Mouse (Mus musculus) frontal cortex, postnatal 25 days (tissue): Measurements from ENCODE around the gene Lrrc59.
"Not testable (repeated sequence)": the region's sequence is repeated elsewhere in the genome, so short reads cannot be mapped to it uniquely, and the experiment has no call there.

Experiments
- DNase-seq, 2 experiments: peaks; one replicate each; pipeline ENCODE4 v3.0.0; 2022; ENCODE audit warnings: low spot score in 2 of 2

Gene Lrrc59

DNA sequence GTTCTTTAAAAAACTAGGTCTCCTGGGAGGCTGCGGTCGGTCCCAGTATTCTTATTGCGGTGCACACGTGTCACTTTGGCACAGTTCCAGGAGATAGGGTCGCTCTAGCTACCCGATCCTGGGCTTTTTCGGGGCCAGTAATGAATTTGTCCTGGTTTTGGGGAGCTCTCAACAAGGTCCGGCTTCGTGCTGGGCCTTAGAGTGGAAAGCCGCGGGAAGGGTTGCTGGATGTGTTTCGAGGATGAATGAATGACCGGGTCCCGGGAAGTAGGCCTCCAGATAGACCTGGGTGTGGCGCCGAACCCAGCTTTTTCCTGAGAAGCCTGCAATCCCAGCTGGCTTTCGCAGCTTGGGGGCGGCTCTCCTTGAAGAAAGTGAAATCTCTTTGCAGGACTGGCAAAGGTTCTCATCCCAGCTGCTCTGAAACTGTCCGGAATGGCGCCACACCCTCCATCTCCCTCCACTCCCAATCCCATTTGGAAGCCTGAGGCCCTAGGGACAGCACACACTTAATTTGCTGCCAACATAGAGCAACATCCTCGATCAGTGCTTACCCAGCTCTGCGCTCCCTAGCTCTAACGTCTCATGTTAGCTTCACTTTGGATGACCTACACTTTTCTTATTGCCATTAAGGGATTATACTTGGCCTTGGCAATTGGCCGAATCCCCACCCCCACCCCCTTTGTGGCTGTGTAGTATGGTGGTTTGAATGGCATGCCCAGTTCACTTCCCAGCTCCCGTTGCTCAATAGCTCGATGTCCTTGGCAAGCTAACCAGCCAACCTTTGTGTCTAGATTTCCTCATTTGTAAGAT, 838 bp downstream of the Lrrc59 start:
- DNase-seq = peak in 1 of 2 experiments; percentile 23

DNA sequence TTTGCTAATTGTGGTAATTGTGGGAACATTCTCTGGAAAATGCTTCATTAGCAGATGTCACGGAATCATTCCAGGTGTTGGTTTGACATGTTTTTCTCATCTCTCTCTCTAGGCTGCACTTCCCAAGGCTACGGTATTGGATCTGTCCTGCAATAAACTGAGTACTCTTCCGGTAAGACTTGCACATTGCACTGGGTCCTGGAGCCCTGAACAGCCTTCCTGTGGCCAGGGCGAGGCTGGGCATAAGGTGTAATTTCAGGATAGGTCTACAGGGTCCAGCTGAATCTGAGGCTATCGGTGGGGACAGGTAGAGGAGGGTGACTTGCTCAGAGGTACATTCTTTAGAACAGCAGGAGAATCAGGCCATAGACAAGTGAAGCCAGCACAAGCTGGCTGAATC, 2.4 kb downstream of the Lrrc59 start:
- DNase-seq = no peak

DNA sequence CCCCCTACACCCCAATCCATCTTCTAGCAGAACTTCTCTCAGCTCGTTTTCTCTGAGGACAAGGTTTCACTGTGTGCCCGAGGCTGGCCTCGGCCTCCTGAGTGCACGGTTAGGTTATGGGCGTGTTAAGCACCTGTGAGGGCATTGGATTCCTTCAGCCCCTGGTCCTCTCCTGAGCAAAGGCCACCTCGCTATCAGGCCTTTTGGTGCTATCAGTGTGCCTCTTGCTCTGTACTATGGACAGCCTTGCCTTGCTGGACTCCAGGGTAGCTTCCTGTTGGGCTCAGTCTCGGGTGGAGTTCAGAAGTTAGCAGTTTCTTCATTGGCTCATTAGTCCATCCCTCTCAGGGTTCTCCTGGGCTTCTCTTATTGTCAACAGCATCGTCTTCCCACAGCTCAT, 3.4 kb downstream of the Lrrc59 start:
- DNase-seq = no peak

DNA sequence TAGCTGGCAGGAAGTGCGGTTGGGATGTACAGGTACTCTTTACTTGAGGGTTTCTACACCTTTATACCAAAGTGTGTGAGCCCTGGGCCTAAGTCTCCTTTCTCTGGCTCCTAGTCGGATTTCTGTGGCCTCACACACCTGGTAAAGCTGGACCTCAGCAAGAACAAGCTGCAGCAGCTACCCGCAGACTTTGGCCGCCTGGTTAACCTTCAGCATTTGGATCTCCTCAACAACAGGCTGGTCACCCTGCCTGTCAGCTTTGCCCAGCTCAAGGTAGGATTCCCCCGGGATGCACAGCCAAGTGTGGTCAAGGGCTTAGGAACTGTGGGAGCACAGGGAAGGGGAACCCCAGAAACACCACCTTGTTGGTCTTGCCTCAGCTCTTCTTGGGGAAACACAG, 4.9 kb downstream of the Lrrc59 start:
- no peak for DNase-seq

DNA sequence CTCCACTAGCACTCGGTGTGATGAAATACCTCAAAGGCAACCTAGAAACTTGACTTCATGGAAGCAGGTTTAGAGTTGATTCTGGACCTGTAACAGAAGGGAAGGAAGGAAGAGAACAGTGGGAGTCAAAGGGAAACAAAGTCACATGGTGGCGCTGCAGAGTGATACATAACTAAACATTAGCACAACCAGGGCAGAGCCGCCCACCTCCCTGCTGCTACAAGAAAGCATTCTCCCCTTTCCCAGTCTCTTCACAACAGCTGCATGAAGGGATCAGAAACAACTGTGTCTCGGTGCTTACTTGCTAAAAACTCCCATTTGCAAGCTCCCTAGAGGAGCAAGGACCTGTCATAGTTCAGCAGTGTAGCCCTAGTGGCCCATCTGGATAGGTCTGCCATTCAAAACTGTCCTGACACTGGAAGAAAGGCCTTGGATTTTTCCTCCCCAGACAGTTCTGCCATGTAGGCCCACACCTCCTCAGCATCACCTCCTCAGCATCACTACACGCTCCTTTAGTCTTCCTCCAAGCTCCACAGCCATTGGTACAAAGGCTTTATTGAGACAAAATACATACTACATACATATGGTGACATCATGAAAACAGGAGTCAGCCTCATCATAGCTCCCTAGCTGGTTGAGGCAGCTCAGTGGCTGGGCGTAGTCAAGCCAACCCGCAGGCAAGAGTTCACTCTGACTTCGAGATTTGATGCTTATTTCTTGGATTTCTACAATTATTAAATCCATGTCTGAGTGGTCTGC, 15.1 kb downstream of the Lrrc59 start:
- DNase-seq = no peak

DNA sequence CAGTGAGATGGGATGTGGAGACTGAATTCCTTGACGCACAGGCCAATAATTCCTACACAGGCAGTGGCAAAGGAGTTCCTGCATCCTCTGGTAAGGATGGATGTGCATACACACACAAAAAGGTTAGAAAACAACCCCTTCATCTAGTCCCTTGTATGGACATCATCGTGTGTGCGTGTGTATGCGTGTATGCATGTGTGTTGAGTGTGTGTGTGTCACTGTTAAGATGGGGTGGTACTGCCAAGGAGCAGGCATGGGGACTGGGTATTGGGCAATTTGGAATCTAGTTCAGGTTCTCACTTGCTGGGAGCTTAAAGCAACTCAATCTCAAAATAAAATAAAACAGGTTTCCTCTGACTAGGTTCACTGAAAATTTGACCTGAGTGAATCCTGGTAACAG, 16.9 kb downstream of the Lrrc59 start:
- DNase-seq = no peak

DNA sequence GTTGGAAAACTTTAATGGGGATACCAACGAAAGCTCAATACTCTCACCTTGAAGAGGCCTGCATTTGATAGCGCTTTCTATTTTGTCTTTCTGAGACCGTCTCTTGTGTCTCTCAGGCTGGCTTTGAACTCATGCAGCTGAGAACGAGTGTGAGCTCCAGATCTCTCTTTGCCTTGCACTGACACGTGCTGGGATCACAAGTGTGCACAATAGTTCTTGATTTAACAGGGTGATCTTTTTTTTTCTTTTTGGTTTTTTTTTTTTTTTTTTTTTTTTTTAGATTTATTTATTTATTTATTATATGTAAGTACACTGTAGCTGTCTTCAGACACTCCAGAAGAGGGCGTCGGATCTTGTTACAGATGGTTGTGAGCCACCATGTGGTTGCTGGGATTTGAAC, 21.7 kb downstream of the Lrrc59 start:
- DNase-seq = not testable (repeated sequence)

DNA sequence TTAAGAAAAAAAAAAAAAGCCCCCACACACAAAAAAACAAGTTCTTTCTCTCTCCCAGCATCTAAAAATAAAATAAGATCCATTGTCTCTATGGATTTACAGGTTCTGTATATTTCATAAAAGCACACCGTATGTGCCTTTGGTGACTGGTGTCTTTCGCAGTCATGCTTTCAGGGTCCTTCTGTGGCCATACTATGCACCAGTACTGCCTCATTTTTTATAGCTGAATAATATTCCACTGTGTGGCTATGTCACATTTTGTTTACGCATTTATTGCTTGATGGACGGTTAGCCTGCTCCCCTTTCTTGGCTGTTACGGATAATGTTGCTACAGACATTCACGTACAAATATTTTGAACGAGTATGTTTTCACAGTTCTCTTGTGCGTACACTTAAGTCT, 23.4 kb downstream of the Lrrc59 start:
- no peak for DNase-seq

DNA sequence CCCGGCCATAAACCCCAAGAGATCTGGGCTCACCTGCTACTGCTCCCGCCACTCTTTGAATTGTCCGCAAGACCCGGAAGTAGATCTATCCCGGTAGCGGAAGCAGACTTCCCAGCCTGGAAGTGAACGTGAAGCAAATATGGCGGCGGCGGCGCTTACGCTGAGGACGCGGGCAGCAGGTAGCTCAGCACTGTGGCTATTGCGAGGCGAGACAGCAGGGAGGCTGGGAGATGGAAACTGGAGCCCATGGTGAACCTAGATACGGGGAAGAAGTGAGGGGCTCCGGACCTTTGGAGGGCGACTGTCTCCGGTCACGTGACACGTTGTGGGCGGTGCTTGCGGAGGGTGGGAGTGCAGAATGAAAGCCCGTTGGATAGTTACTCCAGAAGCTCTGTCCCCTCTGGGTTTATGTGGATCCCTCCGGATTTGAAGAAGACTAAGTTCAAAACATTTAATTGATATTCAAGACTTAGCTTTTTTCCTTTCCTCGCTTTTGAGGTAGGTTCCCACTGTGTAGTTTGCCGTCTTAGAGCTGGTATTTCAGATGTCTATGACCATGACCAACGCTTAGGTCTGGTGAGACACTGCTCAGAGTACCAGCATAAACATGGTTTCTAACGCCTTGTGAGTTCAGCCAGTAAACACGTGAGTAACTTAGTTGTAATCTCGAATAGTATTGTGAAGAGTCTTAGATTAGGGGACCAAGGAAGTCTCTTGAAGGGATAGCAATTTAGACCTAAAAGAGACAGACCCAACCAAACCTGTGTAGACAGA, 24.3 kb downstream of the Lrrc59 start, which contains the start of the genes Mrpl27 and Eme1:
TSS of gene Mrpl27 (plus strand) at position 105 of the 774 bp plus-strand sequence.
TSS of gene Eme1 (minus strand) at position 302 of the 774 bp plus-strand sequence.
- DNase-seq = peak; percentile 72 to 78

DNA sequence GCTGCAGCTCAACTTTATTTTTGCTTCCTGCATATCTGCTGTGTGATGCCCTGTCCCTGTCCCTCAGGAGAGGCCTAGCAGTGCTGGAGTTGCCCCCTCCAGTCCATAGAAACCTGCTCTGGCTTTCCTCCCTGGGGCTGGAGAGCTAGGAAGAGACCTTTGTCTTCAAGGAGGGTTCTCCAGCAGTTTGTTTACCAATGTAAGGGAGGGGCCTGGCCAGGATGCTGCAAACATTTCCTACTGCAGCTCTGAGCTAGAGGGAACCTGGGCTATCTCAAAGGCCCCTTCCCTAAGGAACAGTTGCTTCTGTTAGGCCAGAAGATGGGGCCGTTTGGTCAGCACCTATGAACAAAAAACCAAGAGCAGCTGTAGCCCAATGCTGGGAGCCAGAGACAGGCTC, 31.8 kb downstream of the Lrrc59 start:
- no peak for DNase-seq

DNA sequence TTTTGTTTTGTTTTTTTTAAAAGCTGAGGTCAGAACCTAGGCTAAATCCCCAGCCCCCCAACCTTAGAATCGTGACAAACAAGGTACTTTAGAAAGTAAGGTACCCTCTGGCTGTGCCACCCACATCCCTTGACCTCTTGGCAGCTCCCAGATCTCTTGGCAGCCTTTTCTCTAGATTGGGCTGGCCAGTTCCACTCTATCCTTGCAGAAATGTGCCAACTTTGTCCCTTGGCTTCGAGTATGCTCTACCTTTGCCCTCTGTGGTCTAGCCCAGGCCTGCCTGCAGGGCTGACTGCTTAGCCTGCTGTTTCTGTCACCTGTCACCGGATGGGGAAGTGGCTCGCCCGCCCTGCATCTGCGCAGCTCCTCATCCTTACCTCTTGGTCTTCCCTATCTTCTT, 35.7 kb downstream of the Lrrc59 start:
- DNase-seq = no peak

DNA sequence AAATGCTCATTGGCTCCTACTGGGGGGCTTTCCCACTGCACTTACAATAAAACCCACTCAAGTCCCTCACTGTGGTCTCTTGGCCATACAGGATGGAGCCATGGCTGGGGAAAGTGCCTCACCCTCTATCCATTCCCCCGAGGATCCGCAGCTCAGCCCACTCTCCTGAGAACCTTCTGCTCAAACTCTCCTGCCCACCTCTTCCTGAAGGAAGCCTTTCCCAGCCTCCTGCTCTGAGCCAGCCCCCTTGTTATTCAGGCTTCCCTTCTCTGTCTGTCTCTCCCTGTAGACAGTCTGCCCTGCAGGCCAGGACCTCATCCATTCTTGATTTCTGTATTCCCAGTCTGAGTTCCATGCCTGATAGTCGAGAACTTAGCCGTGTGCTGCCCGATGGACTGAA, 45.4 kb downstream of the Lrrc59 start:
- no peak for DNase-seq

DNA sequence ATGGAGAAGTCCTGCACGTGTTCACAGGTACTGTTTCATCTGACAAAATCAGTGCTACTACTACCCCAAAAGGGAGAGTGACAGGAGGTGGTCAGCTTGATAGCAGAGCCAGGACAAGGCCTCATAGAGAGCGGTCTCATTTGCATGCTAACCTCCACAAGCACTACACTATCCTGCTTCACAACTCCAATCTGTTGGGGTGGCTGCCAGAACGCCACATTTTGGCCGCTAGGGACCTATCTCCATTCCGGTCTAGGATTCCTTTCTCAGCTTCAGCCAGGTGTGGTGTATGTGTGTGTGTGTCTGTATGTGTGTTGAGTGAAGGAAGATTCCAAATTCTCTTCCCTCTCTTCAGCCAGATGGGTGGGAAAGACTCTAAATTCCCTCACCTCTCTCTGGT, 45.9 kb downstream of the Lrrc59 start:
- no peak for DNase-seq

DNA sequence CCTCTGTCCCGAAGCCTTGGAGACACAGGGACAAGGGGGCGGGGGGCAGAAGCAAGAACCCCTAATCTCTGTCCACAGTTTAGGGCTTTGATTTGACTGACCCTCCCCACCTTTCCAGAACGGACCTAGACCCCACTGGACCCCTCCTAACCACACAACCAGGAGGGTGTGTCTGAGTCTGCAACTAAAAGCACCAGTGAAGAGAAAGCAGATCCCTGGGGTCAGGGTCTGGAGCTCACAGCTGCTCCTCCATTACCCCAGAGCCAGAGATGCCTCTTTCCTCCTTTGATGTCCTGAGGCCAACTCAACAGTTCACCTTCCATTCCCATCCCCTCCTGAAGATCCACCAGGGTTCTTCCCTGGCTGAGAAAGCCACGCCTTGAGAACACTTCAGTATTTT, 46.7 kb downstream of the Lrrc59 start:
- no peak for DNase-seq

DNA sequence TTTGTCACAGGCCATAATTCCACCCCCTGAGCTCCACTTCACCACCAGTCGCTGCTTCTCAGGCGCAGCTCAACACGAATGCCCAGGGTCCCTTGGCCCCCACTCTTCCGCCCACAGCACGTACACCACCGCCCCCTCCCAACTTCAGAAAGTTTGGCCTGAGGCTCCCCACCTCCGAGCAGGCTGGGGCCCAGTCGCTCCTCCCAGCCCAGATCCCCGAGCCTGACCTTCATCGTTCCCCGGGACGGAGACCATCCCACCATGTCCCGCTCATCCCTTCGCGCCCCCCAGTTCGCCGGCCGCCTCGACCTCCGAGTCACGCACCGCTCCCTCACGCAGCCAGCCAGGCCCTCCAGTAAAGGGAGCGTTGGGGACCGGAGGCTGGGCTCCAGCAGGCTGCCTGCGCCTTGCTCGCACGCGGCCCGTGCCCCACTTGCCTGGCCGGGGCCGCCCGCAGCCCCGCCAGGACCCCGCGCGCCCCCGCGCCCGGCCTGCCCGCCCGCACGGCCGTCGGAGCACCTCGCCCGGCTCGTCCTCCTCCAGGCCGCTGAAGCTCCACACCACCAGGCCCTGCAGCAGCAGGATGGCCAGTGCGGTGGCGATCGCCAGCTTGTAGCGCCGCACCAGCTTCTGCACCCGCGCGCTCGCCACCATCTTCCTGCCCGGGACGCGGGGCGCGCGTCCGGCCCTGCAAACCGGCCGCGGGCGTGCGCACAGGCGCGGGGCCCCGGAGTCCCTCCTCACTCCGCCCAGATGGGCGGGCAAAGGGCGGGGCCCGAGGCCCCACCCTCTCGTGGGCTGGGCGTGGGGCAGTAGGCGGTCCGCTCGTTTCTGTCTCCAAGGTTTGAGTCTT, 47.4 kb downstream of the Lrrc59 start, which contains the start of gene Xylt2:
TSS of gene Xylt2 (minus strand) at position 762 of the 853 bp plus-strand sequence.
- peak; percentile 74 to 76 for DNase-seq

DNA sequence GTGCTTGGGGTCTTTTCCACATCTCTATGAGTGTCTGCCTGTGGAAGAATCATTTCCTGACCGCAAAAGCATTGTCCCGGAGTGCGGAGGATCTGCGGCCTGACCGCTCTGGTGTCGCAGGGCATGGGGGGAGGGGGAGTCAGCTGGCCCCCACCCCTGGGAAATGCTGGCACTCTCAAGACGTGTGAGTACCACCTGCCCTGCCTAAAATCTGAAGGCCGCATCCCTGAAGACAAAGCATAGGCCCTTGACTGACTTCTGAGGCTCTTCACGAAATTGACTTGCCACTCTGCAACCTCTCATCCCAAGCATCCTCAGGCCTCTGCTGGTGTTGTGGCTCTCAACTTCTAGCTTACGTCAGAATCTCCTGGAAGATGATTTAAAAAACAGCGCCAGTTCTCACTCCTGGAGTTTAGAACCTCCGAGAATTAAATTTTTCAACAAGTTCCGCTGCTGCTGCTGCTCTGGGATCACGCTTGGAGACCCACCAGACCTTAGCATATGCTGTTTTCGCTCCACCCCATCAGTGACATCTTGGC, 48.1 kb downstream of the Lrrc59 start:
- DNase-seq = no peak

DNA sequence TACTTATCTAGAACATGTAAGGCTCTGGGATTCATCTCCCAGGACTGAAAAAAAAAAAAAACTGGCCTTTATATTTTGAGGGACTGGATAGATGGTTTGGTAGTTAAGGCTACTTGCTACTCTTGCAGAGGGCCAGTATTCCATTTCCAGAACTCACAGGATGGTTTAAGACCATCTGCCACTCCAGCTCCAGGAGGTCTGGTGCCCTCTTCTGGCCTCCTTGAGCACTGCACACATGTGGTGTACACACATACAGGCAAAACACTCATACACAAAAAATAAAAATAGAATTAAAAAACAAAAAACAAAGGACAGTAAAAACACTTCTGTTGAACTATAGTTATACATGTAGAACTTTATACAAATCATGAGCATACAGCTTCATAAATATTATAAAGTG, 51.1 kb downstream of the Lrrc59 start:
- no peak for DNase-seq

DNA sequence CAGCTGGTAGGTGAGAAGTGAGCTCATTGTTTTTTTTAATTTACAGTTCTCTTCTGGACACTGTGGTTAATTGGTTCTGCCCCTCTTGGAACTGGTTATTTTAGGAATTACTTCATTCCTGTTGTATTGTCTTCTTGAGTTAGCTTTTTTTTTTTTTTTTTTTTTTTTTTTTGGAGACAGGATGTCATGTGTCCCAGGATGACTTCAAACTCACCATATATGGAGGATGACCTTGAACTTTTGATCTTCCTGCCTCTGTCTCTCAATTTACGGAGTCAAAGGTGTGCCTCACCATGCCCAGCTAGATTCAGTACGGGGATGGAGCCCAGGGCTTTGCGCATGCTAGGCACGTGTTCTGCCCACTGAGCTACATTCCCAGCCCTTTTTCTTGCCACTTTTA, 52.1 kb downstream of the Lrrc59 start:
- no peak for DNase-seq

DNA sequence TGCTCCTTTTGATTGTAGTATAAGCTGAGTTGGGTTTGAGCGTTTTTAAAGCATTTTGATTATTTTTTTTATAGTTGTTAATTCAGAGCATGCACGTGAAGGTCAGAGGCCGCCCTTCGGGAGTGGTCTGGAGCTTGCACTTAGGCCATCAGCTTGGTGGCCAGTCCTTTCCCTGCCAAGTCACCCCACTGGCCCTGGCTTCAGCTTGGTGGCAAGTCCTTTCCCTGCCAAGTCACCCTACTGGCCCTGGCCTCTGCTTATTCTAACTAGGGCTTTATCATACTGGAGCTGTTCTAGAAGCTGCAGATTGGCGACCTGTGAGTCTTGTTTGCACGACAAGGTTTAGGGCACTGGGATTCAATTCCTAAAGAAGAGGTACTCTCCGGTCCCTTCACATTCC, 52.9 kb downstream of the Lrrc59 start:
- DNase-seq = no peak

DNA sequence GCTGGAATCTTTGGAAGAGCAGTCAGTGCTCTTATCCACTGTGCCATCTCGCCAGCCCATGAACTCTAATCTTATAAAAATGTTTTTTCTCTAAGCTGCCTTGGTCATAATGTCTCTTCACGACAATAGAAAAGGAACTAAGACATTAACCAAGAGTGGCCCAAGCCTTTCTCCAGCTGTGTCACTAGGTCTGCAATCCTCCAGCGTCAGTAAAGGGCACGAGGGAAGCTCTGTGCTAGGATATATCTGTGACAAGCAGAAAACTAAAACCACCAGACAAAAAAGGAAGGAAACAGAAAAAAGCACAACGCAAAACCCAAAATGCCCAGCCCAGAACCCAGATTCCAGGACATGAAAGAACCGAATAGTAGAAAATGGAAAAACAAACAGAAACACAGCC, 57.6 kb downstream of the Lrrc59 start:
- no peak for DNase-seq

DNA sequence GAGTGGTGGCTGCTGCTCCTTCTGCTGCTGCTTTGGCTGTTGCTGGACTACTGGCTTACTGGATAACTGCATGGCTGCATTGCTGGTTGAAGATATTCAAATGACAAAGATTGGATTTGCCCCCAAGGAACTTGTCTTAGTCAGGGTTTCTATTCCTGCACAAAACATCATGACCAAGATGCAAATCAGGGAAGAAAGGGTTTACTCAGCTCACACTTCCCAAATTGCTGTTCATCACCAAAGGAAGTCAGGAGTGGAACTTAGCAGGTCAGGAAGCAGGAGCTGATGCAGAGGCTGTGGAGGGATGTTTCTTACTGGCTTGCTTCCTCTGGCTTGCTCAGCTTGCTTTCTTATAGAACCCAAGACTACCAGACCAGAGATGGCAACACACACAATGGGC, 62.9 kb downstream of the Lrrc59 start:
- DNase-seq = not testable (repeated sequence)
